Mouse (Mus musculus) MEL (cell line): ENCODE measurements around the gene Cip2a.

ENCODE experiments used
- HCFC1 ChIP-seq: IDR thresholded peaks from 2 replicates; pipeline ENCODE4 v1.6.1; 2012; ENCODE audit warnings: low read depth, mild to moderate bottlenecking, inconsistent platforms, low read length, improper control_type of control experiment, moderate library complexity
- MAX ChIP-seq: IDR thresholded peaks from 2 replicates; pipeline ENCODE4 v1.6.1; 2011; ENCODE audit warnings: low read length, improper control_type of control experiment
- POLR2A ChIP-seq, 2 experiments: IDR thresholded peaks; 2 replicates each; pipeline ENCODE4 v1.6.1; 2011 to 2012; ENCODE audit warnings: low read length in 2 of 2, mild to moderate bottlenecking in 2 of 2, control low read depth in 1 of 2, improper control_type of control experiment in 1 of 2, low read depth in 1 of 2, moderate library complexity in 1 of 2; ENCODE audit not compliant: control insufficient read depth in 1 of 2, insufficient read depth in 1 of 2, poor library complexity in 1 of 2
- TAL1 ChIP-seq: IDR thresholded peaks from 2 replicates; pipeline ENCODE4 v1.6.1; 2012; ENCODE audit warnings: mild to moderate bottlenecking, inconsistent platforms, low read length, moderate library complexity, mixed read lengths
- USF1 ChIP-seq: IDR thresholded peaks from 2 replicates; pipeline ENCODE4 v1.6.1; 2014; ENCODE audit warnings: low read depth, mild to moderate bottlenecking, inconsistent platforms, low read length, improper control_type of control experiment, moderate library complexity
- ZNF384 ChIP-seq: IDR thresholded peaks from 2 replicates; pipeline ENCODE4 v1.6.1; 2012; ENCODE audit warnings: low read depth, mild to moderate bottlenecking, inconsistent platforms, low read length, improper control_type of control experiment

- no peak for TF ChIP-seq HCFC1
- no peak for TF ChIP-seq ZNF384
- TF ChIP-seq TAL1, result no peak
- no peak for TF ChIP-seq USF1
- TF ChIP-seq POLR2A (IDR thresholded peaks at IDR 0.05; ENCODE audit: control insufficient read depth in 1 of 2, insufficient read depth in 1 of 2, low read depth in 1 of 2, low read length in 2 of 2, poor library complexity in 1 of 2), result no peak
- TF ChIP-seq MAX, result no peak
Measured at GRCm38 (mm10) chr16:49037771-49038170, 43.8 kb downstream of the Cip2a start.
